Mouse (Mus musculus) spleen, adult 2 months (tissue): ENCODE results near the gene Tmem221.

Experiments
- CTCF ChIP-seq: fragments of 200-500 bp; IDR thresholded peaks from 2 replicates; pipeline ENCODE4 v1.5.1; 2011; ENCODE audit warnings: mild to moderate bottlenecking, inconsistent platforms; ENCODE audit not compliant: insufficient read depth, insufficient read length, insufficient replicate concordance; ENCODE audit errors: extremely low read depth
- POLR2A ChIP-seq: fragments of 200-500 bp; IDR thresholded peaks from 2 replicates; pipeline ENCODE4 v1.6.1; 2011; ENCODE audit warnings: low read depth, low read length, inconsistent platforms

DNA sequence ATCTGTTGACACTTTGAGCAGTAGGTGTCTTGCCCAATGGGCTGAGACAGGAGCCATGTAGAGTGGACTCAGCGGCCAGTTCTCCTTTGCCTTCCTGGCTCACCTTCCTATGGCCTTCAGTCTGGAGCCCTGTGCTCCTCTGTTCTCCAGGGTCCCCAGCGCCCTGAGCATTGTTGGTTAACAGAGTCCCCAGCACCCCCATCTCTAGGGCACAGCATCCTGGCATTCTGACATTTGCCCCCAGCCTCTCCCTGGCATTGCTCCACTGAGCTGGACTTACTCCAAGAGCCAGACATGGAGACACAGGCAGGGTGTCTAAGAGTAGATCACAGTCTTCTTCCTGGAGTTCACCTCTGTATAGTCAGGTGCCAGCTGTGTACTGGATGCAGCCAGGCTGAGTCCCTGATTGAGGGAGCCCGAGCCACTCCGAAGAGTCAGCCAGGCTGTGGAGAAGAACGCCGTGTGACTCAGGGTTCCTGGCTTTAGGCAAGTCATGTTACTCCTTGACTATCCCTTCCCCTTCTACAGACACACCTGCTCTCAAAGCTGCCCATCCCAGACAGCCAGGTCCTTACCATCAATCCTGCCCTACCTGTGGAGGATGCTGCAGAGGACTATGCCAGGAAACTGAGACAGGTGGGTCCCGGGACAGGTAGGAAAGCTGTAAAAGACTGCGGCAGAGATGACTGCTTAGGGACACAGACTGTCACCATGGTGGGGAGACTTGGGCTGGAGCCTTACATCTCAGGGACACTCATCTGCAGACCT lies 35.1 kb upstream of the Tmem221 start:
- no peak for TF ChIP-seq CTCF
- TF ChIP-seq POLR2A: no peak
